Mouse (Mus musculus) spleen, adult 2 months (tissue): ENCODE measurements around the gene Tut1. TPM values are rescaled to one million over a fixed set of nuclear protein-coding genes. Genes with fewer than 3 reads are reported as not detected.

Source experiments
- DNase-seq, 2 experiments: peaks; one replicate each; pipeline versions ENCODE4 v3.0.0 to v3.0.0-alpha.2; 2012 to 2021; ENCODE audit warnings: low spot score in 2 of 2, low read depth in 1 of 2
- H3K27ac ChIP-seq: fragments of 200-500 bp; 2 replicates; pipeline ENCODE4 v1.5.1; 2012; ENCODE audit warnings: low read length, inconsistent platforms; ENCODE audit not compliant: insufficient read depth
- H3K27me3 ChIP-seq: fragments of 200-500 bp; 2 replicates; pipeline ENCODE4 v1.6.1; 2012; ENCODE audit warnings: mild to moderate bottlenecking, moderate library complexity, low read length, inconsistent platforms; ENCODE audit not compliant: control insufficient read depth, insufficient read depth
- H3K36me3 ChIP-seq: fragments of 200-500 bp; 2 replicates; pipeline ENCODE4 v1.6.1; 2012; ENCODE audit warnings: mild to moderate bottlenecking, low read length, inconsistent platforms; ENCODE audit not compliant: control insufficient read depth, insufficient read depth
- H3K4me1 ChIP-seq: fragments of 200-500 bp; 2 replicates; pipeline ENCODE4 v1.6.1; 2011; ENCODE audit warnings: inconsistent platforms; ENCODE audit not compliant: control insufficient read depth, insufficient read depth, insufficient read length
- H3K4me3 ChIP-seq: fragments of 200-500 bp; 2 replicates; pipeline ENCODE4 v1.5.1; 2011; ENCODE audit warnings: mild to moderate bottlenecking, inconsistent platforms; ENCODE audit not compliant: insufficient read depth, insufficient read length; ENCODE audit errors: extremely low read depth
- CTCF ChIP-seq: fragments of 200-500 bp; IDR thresholded peaks from 2 replicates; pipeline ENCODE4 v1.5.1; 2011; ENCODE audit warnings: mild to moderate bottlenecking, inconsistent platforms; ENCODE audit not compliant: insufficient read depth, insufficient read length, insufficient replicate concordance; ENCODE audit errors: extremely low read depth
- POLR2A ChIP-seq: fragments of 200-500 bp; IDR thresholded peaks from 2 replicates; pipeline ENCODE4 v1.6.1; 2011; ENCODE audit warnings: low read depth, low read length, inconsistent platforms
- WGBS: fragments of 180-500 bp; shearing (Covaris S2); methylation state at CpG from one replicate; pipeline ENCODE4 v1.1.7; 2018; 5-methylcytosine and 5-hydroxymethylcytosine counted together
- polyA plus RNA-seq: library from polyadenylated mRNA; depleted of rRNA; stranded (reverse); fragments of >200 nt; gene quantifications from 2 replicates; pipeline ENCODE4 v1.2.3, GENCODE M21; 2012

Tut1 gene
- polyA plus RNA-seq, 1 experiment = 18.3 TPM

DNA sequence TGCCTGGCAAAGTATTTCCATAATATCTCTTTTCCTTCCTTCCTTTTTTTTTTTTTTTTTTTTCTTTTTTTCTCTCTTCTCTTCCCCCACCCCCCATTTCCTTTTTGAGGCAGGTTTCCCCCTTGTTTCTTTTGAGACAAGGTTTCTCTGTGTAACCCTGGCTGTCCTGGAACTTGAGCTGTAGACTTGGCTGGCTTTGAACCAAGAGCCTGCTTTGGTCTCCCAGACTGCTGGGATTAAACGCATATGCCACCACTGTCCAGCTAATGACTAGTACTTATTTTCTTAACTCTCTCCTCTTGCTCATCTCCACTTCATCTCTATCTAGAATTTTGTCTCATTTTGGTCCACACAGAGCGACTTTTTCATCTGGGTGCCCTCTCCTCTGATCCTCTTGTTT, 10.6 kb upstream of the Tut1 start:
- Histone ChIP-seq H3K4me3 (peak overlapping the region; percentile 93), H3K27ac (no peak overlapping the region), H3K27me3 (no peaks in the 10 kb centered on the region), H3K4me1 (peaks cover 17% of the 10 kb centered on the region), H3K36me3 (peaks cover 36% of the 10 kb centered on the region)
- 35% methylated on average over 2 of the region's 2 CpGs for WGBS
- TF ChIP-seq CTCF = no peak
- no peak for TF ChIP-seq POLR2A
- no peak for DNase-seq

DNA sequence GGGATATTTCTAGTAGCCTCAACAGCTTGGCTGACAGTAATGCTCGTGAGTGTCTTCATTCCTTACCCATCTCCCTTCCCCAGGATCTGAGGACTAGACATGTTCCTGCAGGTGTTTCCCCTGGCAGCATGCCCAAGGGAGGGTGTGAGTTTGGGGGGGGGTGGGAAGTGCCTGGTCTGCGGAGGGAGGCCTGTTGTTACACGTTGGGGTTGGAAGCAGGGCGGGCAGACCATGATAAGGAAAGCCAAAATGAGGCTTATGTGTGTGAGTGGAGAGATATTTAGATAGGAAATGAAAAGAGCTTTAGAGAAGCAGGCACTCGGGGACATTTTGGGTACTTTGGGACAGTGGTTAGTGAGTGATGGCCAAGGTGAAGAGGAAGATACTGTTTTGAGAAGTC, 9.6 kb upstream of the Tut1 start:
- Histone ChIP-seq H3K27ac (peak overlapping the region; percentile 5; the same call in 1 of the 2 replicates), H3K4me3 (no peak overlapping the region), H3K4me1 (peaks cover 17% of the 10 kb centered on the region), H3K27me3 (no peaks in the 10 kb centered on the region), H3K36me3 (peaks cover 41% of the 10 kb centered on the region)
- WGBS = 19% methylated on average over 5 of the region's 5 CpGs
- DNase-seq = no peak
- TF ChIP-seq POLR2A = no peak
- no peak for TF ChIP-seq CTCF

DNA sequence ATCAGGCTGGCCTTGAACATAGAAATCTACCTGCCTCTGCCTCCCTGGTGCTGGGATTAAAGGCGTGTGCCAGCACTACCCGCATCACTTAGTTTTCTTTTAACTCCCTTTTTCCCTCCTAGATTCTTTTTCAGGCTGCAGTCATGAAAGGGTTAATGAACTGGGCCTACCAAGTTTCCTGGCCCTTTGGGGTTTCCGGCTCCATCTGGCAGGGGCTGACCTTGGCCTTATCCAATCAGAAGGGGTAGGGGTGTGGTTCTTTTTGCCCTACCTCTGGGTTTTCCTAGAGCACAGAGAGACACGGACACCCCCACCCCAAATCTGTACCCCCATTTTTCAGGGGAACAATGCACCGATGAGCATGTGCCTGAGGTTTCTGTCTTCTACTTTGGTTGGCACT, 8.9 kb upstream of the Tut1 start:
- peak in 1 of 2 experiments; percentile 43 for DNase-seq
- TF ChIP-seq CTCF = no peak
- TF ChIP-seq POLR2A = no peak
- H3K4me1 ChIP-seq = peaks cover 17% of the 10 kb centered on the region
- 20% methylated on average over 5 of the region's 5 CpGs for WGBS
- no peak overlapping the region for H3K4me3 ChIP-seq
- peaks cover 44% of the 10 kb centered on the region for H3K36me3 ChIP-seq
- no peaks in the 10 kb centered on the region for H3K27me3 ChIP-seq
- no peak overlapping the region for H3K27ac ChIP-seq

GRCm38 (mm10) chr19:8945251-8945650, 8.4 kb upstream of the Tut1 start:
- TF ChIP-seq CTCF = no peak
- no peak for TF ChIP-seq POLR2A
- peaks cover 17% of the 10 kb centered on the region for H3K4me1 ChIP-seq
- no peaks in the 10 kb centered on the region for H3K27me3 ChIP-seq
- H3K36me3 ChIP-seq = peaks cover 46% of the 10 kb centered on the region
- 74% methylated on average over 6 of the region's 6 CpGs for WGBS
- H3K27ac ChIP-seq = no peak overlapping the region
- no peak overlapping the region for H3K4me3 ChIP-seq
- no peak for DNase-seq

DNA sequence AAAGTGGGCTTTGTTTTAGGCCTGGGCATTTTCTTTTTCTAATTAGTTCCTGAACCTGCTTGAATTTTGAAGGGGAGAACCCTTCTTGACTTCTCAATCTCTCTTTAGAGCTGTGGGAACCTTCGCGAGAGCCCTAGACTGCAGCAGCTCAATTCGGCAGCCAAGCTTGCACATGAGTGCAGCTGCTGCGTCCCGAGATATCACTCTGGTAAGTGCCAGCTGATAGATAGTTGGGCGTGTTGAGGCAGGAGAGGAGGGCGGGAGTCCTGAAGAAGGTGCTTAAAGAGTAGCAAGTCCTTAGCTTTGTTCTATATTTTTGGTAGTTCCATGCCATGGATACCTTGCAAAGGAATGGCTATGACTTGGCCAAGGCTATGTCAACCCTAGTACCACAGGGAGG, 6.7 kb upstream of the Tut1 start:
- WGBS = 79% methylated on average over 7 of the region's 7 CpGs
- DNase-seq = no peak
- Histone ChIP-seq H3K27ac (no peak overlapping the region), H3K27me3 (no peaks in the 10 kb centered on the region), H3K4me3 (no peak overlapping the region), H3K36me3 (peaks cover 57% of the 10 kb centered on the region), H3K4me1 (peaks cover 10% of the 10 kb centered on the region)
- TF ChIP-seq CTCF = no peak
- no peak for TF ChIP-seq POLR2A

DNA sequence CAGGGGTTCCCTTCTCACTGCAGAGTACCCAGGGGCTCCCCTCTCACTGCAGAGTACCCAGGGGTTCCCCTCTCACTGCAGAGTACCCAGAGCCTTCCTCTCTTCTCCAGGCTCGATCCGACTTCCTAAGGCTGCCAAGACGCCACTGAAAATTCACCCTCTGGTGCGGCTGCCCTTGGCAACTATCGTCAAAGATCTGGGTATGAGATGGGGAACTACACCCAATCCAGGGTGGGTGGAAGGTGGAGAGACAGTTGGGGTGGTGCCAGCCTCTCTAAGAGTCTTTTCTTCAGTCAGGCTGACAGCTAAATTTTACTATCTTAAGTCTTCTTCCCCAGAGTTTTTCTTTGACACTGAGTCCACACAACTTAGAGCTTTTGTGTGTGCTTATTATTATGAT, 3.5 kb upstream of the Tut1 start:
- no peak overlapping the region for H3K4me3 ChIP-seq
- H3K4me1 ChIP-seq = peaks cover 7% of the 10 kb centered on the region; the same call in 1 of the 2 replicates
- DNase-seq = no peak
- no peaks in the 10 kb centered on the region for H3K27me3 ChIP-seq
- TF ChIP-seq POLR2A (no peak), CTCF (no peak)
- H3K27ac ChIP-seq = no peak overlapping the region
- H3K36me3 ChIP-seq = peaks cover 48% of the 10 kb centered on the region
- WGBS = 85% methylated on average over 5 of the region's 5 CpGs

DNA sequence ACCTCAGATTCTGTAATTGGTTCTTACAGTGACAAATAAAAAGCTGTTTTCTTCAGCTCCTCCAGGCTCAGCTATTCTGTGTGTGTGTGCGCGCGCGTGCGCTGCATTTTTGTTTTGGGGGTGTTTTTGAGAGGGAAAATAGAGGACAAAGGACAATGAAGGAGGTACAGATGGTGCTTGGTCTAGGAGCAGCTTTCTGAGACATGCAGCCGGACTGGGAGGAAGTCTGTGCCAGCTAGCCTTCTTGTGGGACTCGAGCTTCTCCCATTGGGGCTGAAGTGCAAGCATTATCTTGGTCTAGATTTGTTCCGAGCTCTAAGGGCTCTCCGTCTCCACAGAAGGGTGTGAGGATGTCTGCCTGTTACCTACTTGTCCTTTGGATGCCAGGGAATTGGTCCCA, 1.4 kb upstream of the Tut1 start:
- Histone ChIP-seq H3K27ac (no peak overlapping the region), H3K4me3 (no peak overlapping the region), H3K27me3 (no peaks in the 10 kb centered on the region), H3K4me1 (peaks cover 7% of the 10 kb centered on the region; the same call in 1 of the 2 replicates), H3K36me3 (peaks cover 33% of the 10 kb centered on the region)
- TF ChIP-seq CTCF = no peak
- no peak for TF ChIP-seq POLR2A
- 94% methylated on average over 9 of the region's 9 CpGs for WGBS
- no peak for DNase-seq
